Mouse (Mus musculus): Measurements from ENCODE around the gene Olfr103. TPM values are rescaled to one million over a fixed set of nuclear protein-coding genes. Genes with fewer than 3 reads are reported as not detected.

The Olfr103 gene
- total RNA-seq (2023) = not detected

GRCm38 (mm10) chr17:37339598-37339997 is at the start of gene Olfr103:
Gene Olfr103, minus strand, starts transcription at chr17:37339698.

GRCm38 (mm10) chr17:37378733-37379132 is 39.2 kb upstream of the Olfr103 start, which contains the start of gene Olfr105-ps:
Gene Olfr105-ps, plus strand, starts transcription at chr17:37379033.

GRCm38 (mm10) chr17:37359282-37359681 is 19.8 kb upstream of the Olfr103 start, which contains the start of gene Olfr104-ps:
Gene Olfr104-ps, plus strand, starts transcription at chr17:37359582.

GRCm38 (mm10) chr17:37316954-37317353 is 22.5 kb downstream of the Olfr103 start, which contains the start of gene Olfr102:
Gene Olfr102, minus strand, starts transcription at chr17:37317054.

GRCm38 (mm10) chr17:37304213-37304612 is 35.3 kb downstream of the Olfr103 start, which contains the start of gene Olfr101:
Gene Olfr101, minus strand, starts transcription at chr17:37304313.

Other genes starting within 250 kb of the Olfr103 start
- not detected for gene Olfr91, start 241.4 kb downstream of the Olfr103 start, total RNA-seq (2023)
- gene Olfr92, start 219.6 kb downstream of the Olfr103 start, total RNA-seq (2023) = not detected
- not detected for gene Olfr93, start 178.2 kb downstream of the Olfr103 start, total RNA-seq (2023)
- gene Ubd, start 145.8 kb downstream of the Olfr103 start, total RNA-seq (2023) = not detected
- not detected for gene Olfr94, start 138.7 kb downstream of the Olfr103 start, total RNA-seq (2023)
- gene Olfr95, start 126.6 kb downstream of the Olfr103 start, total RNA-seq (2023) = not detected
- gene Olfr96, start 119.6 kb downstream of the Olfr103 start, total RNA-seq (2023) = not detected
- not detected for gene Olfr97, start 102.4 kb downstream of the Olfr103 start, total RNA-seq (2023)
- gene Olfr98, start 75.9 kb downstream of the Olfr103 start, total RNA-seq (2023) = not detected
- 1 to 10 TPM; 5.8 to 6.0 TPM for gene H2-M3, start 69.5 kb downstream of the Olfr103 start, total RNA-seq (2023)
- not detected for gene Olfr99, start 56.2 kb downstream of the Olfr103 start, total RNA-seq (2023)
- gene Olfr101, start 35.4 kb downstream of the Olfr103 start, total RNA-seq (2023) = not detected
- gene Olfr102, start 22.6 kb downstream of the Olfr103 start, total RNA-seq (2023) = not detected
- gene Olfr104-ps, start 19.9 kb upstream of the Olfr103 start, total RNA-seq (2023) = not detected
- gene Olfr105-ps, start 39.3 kb upstream of the Olfr103 start, total RNA-seq (2023) = not detected
- not detected for gene Olfr106-ps, start 50.7 kb upstream of the Olfr103 start, total RNA-seq (2023)
- gene Olfr107, start 59.5 kb upstream of the Olfr103 start, total RNA-seq (2023) = not detected
- not detected for gene Olfr108, start 105.8 kb upstream of the Olfr103 start, total RNA-seq (2023)
- not detected for gene Olfr109, start 119.2 kb upstream of the Olfr103 start, total RNA-seq (2023)
- gene H2-M2, start 143.9 kb upstream of the Olfr103 start, total RNA-seq (2023) = not detected
- not detected for gene Olfr110, start 152.8 kb upstream of the Olfr103 start, total RNA-seq (2023)
- not detected for gene Olfr111, start 168.3 kb upstream of the Olfr103 start, total RNA-seq (2023)
- not detected for gene Olfr112, start 229.8 kb upstream of the Olfr103 start, total RNA-seq (2023)
- gene Olfr113, start 238.0 kb upstream of the Olfr103 start, total RNA-seq (2023) = not detected

All from neutrophil, adult 59 days (primary cell).